Mouse (Mus musculus) forebrain, embryonic 15.5 days (tissue): ENCODE results near the gene Gm49391. TPM values are rescaled to one million over a fixed set of nuclear protein-coding genes. Genes with fewer than 3 reads are reported as not detected.
"Not testable (repeated sequence)": the region's sequence is repeated elsewhere in the genome, so short reads cannot be mapped to it uniquely, and the experiment has no call there.

Experiments used
- ATAC-seq: fragments of 200-750 bp; cut with Nextera tagmentation; replicated peaks from 2 replicates; pipeline ENCODE4 v1.8.0; 2017; ENCODE audit warnings: mild to moderate bottlenecking, moderate TSS enrichment, moderate library complexity
- H3K27ac ChIP-seq: fragments of 300-500 bp; sonication (generic); replicated peaks from 2 replicates; pipeline ENCODE4 v1.5.1; 2015; ENCODE audit warnings: mild to moderate bottlenecking, inconsistent platforms
- H3K27me3 ChIP-seq: fragments of 300-500 bp; sonication (generic); 2 replicates; pipeline ENCODE4 v1.6.1; 2015; ENCODE audit warnings: inconsistent platforms
- H3K36me3 ChIP-seq: fragments of 300-500 bp; sonication (generic); 2 replicates; pipeline ENCODE4 v1.6.1; 2015; ENCODE audit warnings: mild to moderate bottlenecking, inconsistent platforms
- H3K4me1 ChIP-seq: fragments of 300-500 bp; sonication (generic); 2 replicates; pipeline ENCODE4 v1.6.1; 2015; ENCODE audit warnings: inconsistent platforms
- H3K4me2 ChIP-seq: fragments of 300-500 bp; sonication (generic); replicated peaks from 2 replicates; pipeline ENCODE4 v1.6.1; 2015; ENCODE audit warnings: mild to moderate bottlenecking, inconsistent platforms
- H3K4me3 ChIP-seq: fragments of 300-500 bp; sonication (generic); 2 replicates; pipeline ENCODE4 v1.5.1; 2015; ENCODE audit warnings: mild to moderate bottlenecking, inconsistent platforms
- H3K9ac ChIP-seq: fragments of 300-500 bp; sonication (generic); replicated peaks from 2 replicates; pipeline ENCODE4 v1.6.1; 2015; ENCODE audit warnings: mild to moderate bottlenecking, inconsistent platforms
- H3K9me3 ChIP-seq: fragments of 300-500 bp; sonication (generic); 2 replicates; pipeline ENCODE4 v1.6.1; 2016; ENCODE audit warnings: inconsistent platforms
- WGBS: fragments of 180-500 bp; shearing (Covaris S2); methylation state at CpG from one replicate; pipeline ENCODE4 v1.1.7; 2015; ENCODE audit warnings: mixed read lengths; 5-methylcytosine and 5-hydroxymethylcytosine counted together
- polyA plus RNA-seq: library from polyadenylated mRNA; unstranded; fragments of >200 nt; fragmentation: Nextera tagmentation; extraction: Ambion mirVana; gene quantifications from 2 replicates; pipeline ENCODE4 v1.2.1, GENCODE M21; 2015

Gene Gm49391
- polyA plus RNA-seq: 0.20 and 0.65 TPM in 2 replicates

- no peak for ATAC-seq
- Histone ChIP-seq H3K4me1 (no peaks in the 10 kb centered on the region), H3K4me3 (no peak within 1 kb of the TSS), H3K9ac (no peak within 1 kb of the TSS), H3K9me3 (0 out of 2 replicates have a peak, but pooled peaks cover 3% of the 10 kb centered on the region), H3K27ac (no peak within 1 kb of the TSS), H3K27me3 (no peaks in the 10 kb centered on the region), H3K4me2 (no peak within 1 kb of the TSS), H3K36me3 (no peaks in the 10 kb centered on the region)
- 77% methylated on average over 5 of the region's 5 CpGs for WGBS
Measured at GRCm38 (mm10) chr13:60936500-60936901, at the start of gene Gm49391, which contains the start of gene Ctla2a. Gm49391 (minus strand) TSS chr13:60936571. Ctla2a (minus strand) TSS chr13:60936625.

GRCm38 (mm10) chr13:60972319-60972718 is 35.9 kb upstream of the Gm49391 start:
- 76% methylated on average over 4 of the region's 4 CpGs for WGBS
- H3K27ac ChIP-seq, H3K9me3 ChIP-seq, H3K4me3 ChIP-seq, H3K27me3 ChIP-seq, H3K4me2 ChIP-seq, H3K9ac ChIP-seq, H3K4me1 ChIP-seq, H3K36me3 ChIP-seq, ATAC-seq: not testable (repeated sequence)

- WGBS: 41% methylated on average over 5 of the region's 5 CpGs
- not testable (repeated sequence) for H3K9ac ChIP-seq, H3K4me1 ChIP-seq, ATAC-seq, H3K4me3 ChIP-seq, H3K27me3 ChIP-seq, H3K9me3 ChIP-seq, H3K4me2 ChIP-seq, H3K27ac ChIP-seq, H3K36me3 ChIP-seq
Measured at GRCm38 (mm10) chr13:60963985-60964384, 27.6 kb upstream of the Gm49391 start.

GRCm38 (mm10) chr13:60961706-60962105 is 25.3 kb upstream of the Gm49391 start:
- Histone ChIP-seq H3K4me2 (no peak overlapping the region), H3K4me3 (no peak overlapping the region), H3K27me3 (no peaks in the 10 kb centered on the region), H3K36me3 (no peaks in the 10 kb centered on the region), H3K27ac (no peak overlapping the region), H3K9ac (no peak overlapping the region), H3K4me1 (no peaks in the 10 kb centered on the region), H3K9me3 (peaks cover 12% of the 10 kb centered on the region; the same call in 1 of the 2 replicates)
- WGBS: 68% methylated on average over 5 of the region's 5 CpGs
- no peak for ATAC-seq

- not testable (repeated sequence) for H3K27me3 ChIP-seq, H3K9me3 ChIP-seq, H3K36me3 ChIP-seq, H3K27ac ChIP-seq, H3K4me1 ChIP-seq, H3K4me3 ChIP-seq, H3K9ac ChIP-seq, ATAC-seq, H3K4me2 ChIP-seq
- 74% methylated on average over 3 of the region's 3 CpGs for WGBS
Measured at GRCm38 (mm10) chr13:60941884-60942283, 5.5 kb upstream of the Gm49391 start, which contains the start of gene Tpbpa. Tpbpa (minus strand) TSS chr13:60941984.

- H3K9me3 ChIP-seq, H3K4me3 ChIP-seq, H3K4me2 ChIP-seq, H3K4me1 ChIP-seq, H3K27ac ChIP-seq, ATAC-seq, H3K9ac ChIP-seq, H3K36me3 ChIP-seq, H3K27me3 ChIP-seq: not testable (repeated sequence)
- WGBS: 67% methylated on average over 2 of the region's 2 CpGs
Measured at GRCm38 (mm10) chr13:60935490-60935889, 881 bp downstream of the Gm49391 start, which contains the start of gene Gm49393. Gm49393 (minus strand) TSS chr13:60935590.

GRCm38 (mm10) chr13:60904780-60905179 is 31.6 kb downstream of the Gm49391 start, which contains the start of gene Tpbpb:
Tpbpb (minus strand) TSS chr13:60904880.
- H3K27ac ChIP-seq, H3K4me2 ChIP-seq, H3K4me1 ChIP-seq, H3K9ac ChIP-seq, ATAC-seq, H3K36me3 ChIP-seq, H3K4me3 ChIP-seq, H3K9me3 ChIP-seq, H3K27me3 ChIP-seq: not testable (repeated sequence)
- WGBS: 89% methylated on average over 2 of the region's 2 CpGs

- 97% methylated on average over 3 of the region's 3 CpGs for WGBS
Measured at GRCm38 (mm10) chr13:60897328-60897727, 39.0 kb downstream of the Gm49391 start, which contains the start of gene Ctla2b. Ctla2b (minus strand) TSS chr13:60897447.

GRCm38 (mm10) chr13:60896794-60897193 is 39.6 kb downstream of the Gm49391 start, which contains the start of gene Gm49392:
Gm49392 (minus strand) TSS chr13:60896894.
- not testable (repeated sequence) for H3K4me1 ChIP-seq, H3K9ac ChIP-seq, ATAC-seq, H3K36me3 ChIP-seq, H3K9me3 ChIP-seq, H3K4me3 ChIP-seq, H3K27ac ChIP-seq, H3K4me2 ChIP-seq, H3K27me3 ChIP-seq
- WGBS: 85% methylated on average over 8 of the region's 8 CpGs

More at GRCm38 (mm10) chr13:60897328-60897727, 39.0 kb downstream of the Gm49391 start, which contains the start of gene Ctla2b:
- Histone ChIP-seq H3K27me3 (no peaks in the 10 kb centered on the region), H3K9me3 (peaks cover 5% of the 10 kb centered on the region; the same call in 1 of the 2 replicates), H3K4me2 (no peak within 1 kb of the TSS), H3K4me3 (no peak within 1 kb of the TSS), H3K4me1 (no peaks in the 10 kb centered on the region), H3K36me3 (no peaks in the 10 kb centered on the region), H3K27ac (no peak within 1 kb of the TSS), H3K9ac (no peak within 1 kb of the TSS)
- ATAC-seq: no peak

GRCm38 (mm10) chr13:60895406-60896160 is 40.8 kb downstream of the Gm49391 start:
- Histone ChIP-seq H3K27ac (no peak overlapping the region), H3K4me3 (no peak overlapping the region), H3K4me2 (no peak overlapping the region), H3K36me3 (no peaks in the 10 kb centered on the region), H3K9ac (no peak overlapping the region), H3K9me3 (peaks cover 3% of the 10 kb centered on the region; the same call in 1 of the 2 replicates), H3K4me1 (no peaks in the 10 kb centered on the region), H3K27me3 (no peaks in the 10 kb centered on the region)
- no peak for ATAC-seq

- H3K36me3 ChIP-seq: no peaks in the 10 kb centered on the region
- H3K27me3 ChIP-seq: no peaks in the 10 kb centered on the region
- no peak overlapping the region for H3K27ac ChIP-seq
- H3K9me3 ChIP-seq: no peaks in the 10 kb centered on the region
- H3K4me1 ChIP-seq: no peaks in the 10 kb centered on the region
- WGBS: 96% methylated on average over 1 of the region's 1 CpGs
- H3K4me3 ChIP-seq: no peak overlapping the region
- H3K9ac ChIP-seq: no peak overlapping the region
- no peak overlapping the region for H3K4me2 ChIP-seq
- ATAC-seq: no peak
Measured at GRCm38 (mm10) chr13:60892301-60892700, 44.1 kb downstream of the Gm49391 start.

- no peaks in the 10 kb centered on the region for H3K9me3 ChIP-seq
- no peaks in the 10 kb centered on the region for H3K27me3 ChIP-seq
- WGBS: 84% methylated on average over 1 of the region's 1 CpGs
- H3K4me1 ChIP-seq: no peaks in the 10 kb centered on the region
- H3K4me2 ChIP-seq: no peak within 1 kb of the TSS
- no peak within 1 kb of the TSS for H3K9ac ChIP-seq
- no peak within 1 kb of the TSS for H3K27ac ChIP-seq
- no peak within 1 kb of the TSS for H3K4me3 ChIP-seq
- no peaks in the 10 kb centered on the region for H3K36me3 ChIP-seq
- no peak for ATAC-seq
Measured at GRCm38 (mm10) chr13:60864281-60864680, 72.1 kb downstream of the Gm49391 start, which contains the start of gene 4930486L24Rik. 4930486L24Rik (minus strand) TSS chr13:60864475.
